In the genomic region with DNA sequence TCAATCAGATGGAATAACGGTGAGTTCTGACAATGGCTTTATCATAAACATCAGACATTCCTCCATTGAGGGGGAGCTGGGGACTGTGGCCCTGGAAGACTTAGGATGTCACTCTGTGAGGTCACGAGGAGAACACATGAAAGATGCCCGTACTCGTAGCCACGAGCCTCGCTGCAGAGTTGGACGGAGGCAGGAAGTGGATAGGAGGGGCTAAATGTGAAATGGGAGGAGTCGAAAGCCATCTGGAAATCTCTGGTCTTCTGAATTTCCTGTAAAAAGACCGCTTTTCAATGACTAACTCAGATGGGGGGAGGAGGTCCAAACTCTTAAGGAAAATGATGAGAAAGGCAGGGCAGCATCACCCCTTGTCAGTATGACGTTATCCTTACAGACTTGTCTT, we compare ENCODE assay signal across 20 mouse cellular contexts.
A peak's percentile ranks its signal among the peaks of the same experiment; 100 is the strongest.
DNase-seq lines count a peak whose midpoint lies in the region; ATAC-seq and TF ChIP-seq lines count a peak whose summit lies in the region.
"Had no signal": no experiment of that assay in that cellular context is flagged by ENCODE, and none has a peak within 500 bp of the region (broad histone marks: within the 10 kb centered on the region; RNA-seq: fewer than 3 reads in every experiment).

No protein-coding gene starts in this region.

- no peak for ATAC-seq in heart, embryonic 15.5 days (replicated peaks; ENCODE audit: insufficient number of reproducible peaks, insufficient read depth, low FRiP score, low read depth)
- no peak for ATAC-seq in lung, embryonic 16.5 days (ENCODE audit: low read depth)
- no peak for ATAC-seq in intestine, embryonic 15.5 days
- no peak for ATAC-seq in stomach, embryonic 15.5 days (ENCODE audit: insufficient read depth, low FRiP score, low read depth)
- ATAC-seq: CD4-positive, CD25-positive, alpha-beta regulatory T cell, adult 4 months; inflammation-experienced regulatory T-cells, adult 6 months had no signal

- no peak for TF ChIP-seq EP300 in heart, adult 2 months (IDR thresholded peaks at IDR 0.05; ENCODE audit: insufficient read depth, low read depth, low read length)

- no peak for TF ChIP-seq CTCF in heart, adult 2 months (IDR thresholded peaks at IDR 0.05)

- no peak overlapping the region for H3K9ac ChIP-seq in heart, embryonic 15.5 days
- H3K9ac ChIP-seq in heart, adult 2 months (ENCODE audit: low read depth, low read length), result no peak overlapping the region
- H3K9ac ChIP-seq in lung, embryonic 16.5 days (ENCODE audit: low read length), result no peak overlapping the region
- no peak overlapping the region for H3K9ac ChIP-seq in intestine, embryonic 15.5 days
- H3K9ac ChIP-seq in stomach, embryonic 15.5 days, result no peak overlapping the region
- H3K9ac ChIP-seq: embryonic facial prominence, embryonic 15.5 days; hindbrain, embryonic 12.5 days; limb, embryonic 12.5 days; liver, embryonic 13.5 days had no signal

- H3K79me2 ChIP-seq in heart, adult 2 months (replicated peaks; ENCODE audit: control insufficient read depth, insufficient read depth, low read length), result no peaks in the 10 kb centered on the region

- H3K4me3 ChIP-seq in heart, embryonic 15.5 days, result peak overlapping the region; percentile 6; the same call in 1 of the 2 replicates
- no peak overlapping the region for H3K4me3 ChIP-seq in heart, adult 2 months
- H3K4me3 ChIP-seq in lung, embryonic 16.5 days (ENCODE audit: low read length), result peak overlapping the region; percentile 21
- H3K4me3 ChIP-seq in intestine, embryonic 15.5 days (replicated peaks), result 0 out of 2 replicates have a peak overlapping the region, but pooled peaks have one; percentile 7
- peak overlapping the region; percentile 8; the same call in 1 of the 2 replicates for H3K4me3 ChIP-seq in stomach, embryonic 15.5 days (replicated peaks)
- H3K4me3 ChIP-seq: embryonic facial prominence, embryonic 15.5 days; forebrain, embryonic 10.5 days; hindbrain, embryonic 12.5 days; limb, embryonic 12.5 days; liver, embryonic 13.5 days had no signal

- H3K27me3 ChIP-seq in heart, embryonic 15.5 days, result no peaks in the 10 kb centered on the region
- H3K27me3 ChIP-seq in heart, adult 2 months (ENCODE audit: control insufficient read depth, insufficient read depth, low read length), result no peaks in the 10 kb centered on the region
- no peaks in the 10 kb centered on the region for H3K27me3 ChIP-seq in lung, embryonic 16.5 days (ENCODE audit: control insufficient read depth, insufficient read depth, low read depth, low read length)
- no peaks in the 10 kb centered on the region for H3K27me3 ChIP-seq in intestine, embryonic 15.5 days (replicated peaks)
- no peaks in the 10 kb centered on the region for H3K27me3 ChIP-seq in stomach, embryonic 15.5 days (replicated peaks)
- H3K27me3 ChIP-seq: embryonic facial prominence, embryonic 15.5 days; limb, embryonic 12.5 days; liver, embryonic 13.5 days had no signal

- intact Hi-C loops in heart, adult 2 months (cut with DNase I), result no loop called here

- WGBS in heart, embryonic 15.5 days, result 54% methylated on average over 10 of the region's 10 CpGs
- 47% methylated on average over 10 of the region's 10 CpGs for WGBS in heart, adult 2 months
- 33% methylated on average over 10 of the region's 10 CpGs for WGBS in lung, embryonic 16.5 days
- 54% methylated on average over 10 of the region's 10 CpGs for WGBS in intestine, embryonic 15.5 days
- WGBS in stomach, embryonic 15.5 days, result 55% methylated on average over 10 of the region's 10 CpGs

- no peak for DNase-seq in heart, adult 2 months
- DNase-seq in lung, postnatal 25 days (ENCODE audit: low spot score), result no peak
- no peak for DNase-seq in cerebellum, adult 9-11 months
- DNase-seq: cerebellum, postnatal 10 days; gastrocnemius, postnatal 14 days; kidney, postnatal 25 days; liver, embryonic 13.5 days; midbrain, embryonic 14.5 days; thymus, postnatal 36 days had no signal

- no peaks in the 10 kb centered on the region for H3K9me3 ChIP-seq in heart, embryonic 15.5 days (replicated peaks)
- no peaks in the 10 kb centered on the region for H3K9me3 ChIP-seq in lung, embryonic 16.5 days (ENCODE audit: control insufficient read depth, low read length)
- no peaks in the 10 kb centered on the region for H3K9me3 ChIP-seq in intestine, embryonic 15.5 days
- H3K9me3 ChIP-seq in stomach, embryonic 15.5 days, result no peaks in the 10 kb centered on the region
- H3K9me3 ChIP-seq: embryonic facial prominence, embryonic 15.5 days; forebrain, embryonic 10.5 days; G1E; hindbrain, embryonic 12.5 days; limb, embryonic 12.5 days; liver, embryonic 13.5 days had no signal

- no peak overlapping the region for H3K27ac ChIP-seq in heart, embryonic 15.5 days
- H3K27ac ChIP-seq in heart, adult 2 months, result no peak overlapping the region
- no peak overlapping the region for H3K27ac ChIP-seq in lung, embryonic 16.5 days (ENCODE audit: low read length)
- H3K27ac ChIP-seq in intestine, embryonic 15.5 days, result no peak overlapping the region
- H3K27ac ChIP-seq in stomach, embryonic 15.5 days, result no peak overlapping the region
- H3K27ac ChIP-seq: embryonic facial prominence, embryonic 15.5 days; forebrain, embryonic 10.5 days; hindbrain, embryonic 12.5 days; limb, embryonic 12.5 days; liver, embryonic 13.5 days had no signal

- peak overlapping the region; percentile 46 for H3K4me2 ChIP-seq in heart, embryonic 15.5 days
- H3K4me2 ChIP-seq in lung, embryonic 16.5 days (ENCODE audit: low read depth, low read length), result peak overlapping the region; percentile 45
- peak overlapping the region; percentile 45 for H3K4me2 ChIP-seq in intestine, embryonic 15.5 days (replicated peaks)
- peak overlapping the region; percentile 34 for H3K4me2 ChIP-seq in stomach, embryonic 15.5 days
- H3K4me2 ChIP-seq: embryonic facial prominence, embryonic 15.5 days; hindbrain, embryonic 12.5 days; limb, embryonic 12.5 days; liver, embryonic 13.5 days had no signal

- H3K36me3 ChIP-seq in heart, embryonic 15.5 days, result no peaks in the 10 kb centered on the region
- no peaks in the 10 kb centered on the region for H3K36me3 ChIP-seq in heart, adult 2 months (ENCODE audit: control insufficient read depth, insufficient read depth, low read length)
- no peaks in the 10 kb centered on the region for H3K36me3 ChIP-seq in lung, embryonic 16.5 days (ENCODE audit: control insufficient read depth, insufficient read depth, low read length)
- no peaks in the 10 kb centered on the region for H3K36me3 ChIP-seq in intestine, embryonic 15.5 days
- no peaks in the 10 kb centered on the region for H3K36me3 ChIP-seq in stomach, embryonic 15.5 days
- H3K36me3 ChIP-seq: embryonic facial prominence, embryonic 15.5 days; forebrain, embryonic 10.5 days; G1E; hindbrain, embryonic 12.5 days; limb, embryonic 12.5 days; liver, embryonic 13.5 days had no signal

- TF ChIP-seq POLR2A in heart, adult 2 months (IDR thresholded peaks at IDR 0.05; ENCODE audit: insufficient read depth, low read depth, low read length), result no peak

- H3K4me1 ChIP-seq in heart, embryonic 15.5 days (replicated peaks), result no peaks in the 10 kb centered on the region
- no peaks in the 10 kb centered on the region for H3K4me1 ChIP-seq in heart, adult 2 months (ENCODE audit: control insufficient read depth, insufficient read depth, low read length)
- H3K4me1 ChIP-seq in lung, embryonic 16.5 days (replicated peaks; ENCODE audit: control insufficient read depth, insufficient read depth, low read length), result no peaks in the 10 kb centered on the region
- no peaks in the 10 kb centered on the region for H3K4me1 ChIP-seq in intestine, embryonic 15.5 days (replicated peaks)
- H3K4me1 ChIP-seq in stomach, embryonic 15.5 days, result no peaks in the 10 kb centered on the region
- H3K4me1 ChIP-seq: embryonic facial prominence, embryonic 15.5 days; forebrain, embryonic 10.5 days; hindbrain, embryonic 12.5 days; limb, embryonic 12.5 days; liver, embryonic 13.5 days had no signal
